Mouse (Mus musculus): Measurements from ENCODE around the gene Trim63. TPM values are rescaled to one million over a fixed set of nuclear protein-coding genes. Genes with fewer than 3 reads are reported as not detected.

The Trim63 gene
- polyA plus RNA-seq, 1 experiment, result 29.1 TPM

- H3ac ChIP-seq (ENCODE audit: control insufficient read depth, insufficient read length), result no peak overlapping the region
- no peak overlapping the region for H3K4me3 ChIP-seq
- H3K36me3 ChIP-seq (ENCODE audit: control insufficient read depth, insufficient read depth), result no peaks in the 10 kb centered on the region
- H3K27me3 ChIP-seq (ENCODE audit: control insufficient read depth, insufficient read depth, insufficient read length), result no peaks in the 10 kb centered on the region
- peak overlapping the region; percentile 50 for H3K4me2 ChIP-seq (ENCODE audit: low read depth)
- no peaks in the 10 kb centered on the region for H3K79me2 ChIP-seq (ENCODE audit: control insufficient read depth, insufficient read depth)
- TF ChIP-seq TCF3 (IDR thresholded peaks at IDR 0.05; ENCODE audit: insufficient read length, low read depth) (peak; percentile 55), MYOG (IDR thresholded peaks at IDR 0.05; ENCODE audit: control insufficient read depth in 1 of 3, insufficient read depth in 1 of 3, insufficient read length in 2 of 3, low read depth in 2 of 3) (peak; percentile 72 to 92 (median 88)), MYOD1 (IDR thresholded peaks at IDR 0.05; ENCODE audit: control insufficient read depth in 1 of 3, insufficient read length in 2 of 3, low read depth in 2 of 3) (peak; percentile 14 to 85 (median 72)), CEBPB (IDR thresholded peaks at IDR 0.05; ENCODE audit: insufficient read depth, poor library complexity, severe bottlenecking) (no peak)
These were observed 7.4 kb upstream of the Trim63 start for GRCm38 (mm10) chr4:134307367-134308072.

GRCm38 (mm10) chr4:134310106-134310505 lies 4.8 kb upstream of the Trim63 start:
- Histone ChIP-seq H3K36me3 (ENCODE audit: control insufficient read depth, insufficient read depth) (no peaks in the 10 kb centered on the region), H3K4me3 (no peak overlapping the region), H3K4me2 (ENCODE audit: low read depth) (no peak overlapping the region), H3K79me2 (ENCODE audit: control insufficient read depth, insufficient read depth) (no peaks in the 10 kb centered on the region), H3K27me3 (ENCODE audit: control insufficient read depth, insufficient read depth, insufficient read length) (no peaks in the 10 kb centered on the region), H3ac (ENCODE audit: control insufficient read depth, insufficient read length) (no peak overlapping the region)
- TF ChIP-seq USF1 (IDR thresholded peaks at IDR 0.05; ENCODE audit: low read depth), result no peak
- TF ChIP-seq MYOG (IDR thresholded peaks at IDR 0.05; ENCODE audit: control insufficient read depth in 1 of 3, insufficient read depth in 1 of 3, insufficient read length in 2 of 3, low read depth in 2 of 3), result no peak
- no peak for TF ChIP-seq TCF3 (IDR thresholded peaks at IDR 0.05; ENCODE audit: insufficient read length, low read depth)
- TF ChIP-seq POLR2AphosphoS2 (IDR thresholded peaks at IDR 0.05; ENCODE audit: insufficient read length, low read depth), result no peak
- no peak for TF ChIP-seq REST (IDR thresholded peaks at IDR 0.05; ENCODE audit: insufficient read depth, insufficient read length)
- no peak for TF ChIP-seq MYOD1 (IDR thresholded peaks at IDR 0.05; ENCODE audit: control insufficient read depth in 1 of 3, insufficient read length in 2 of 3, low read depth in 2 of 3)
- TF ChIP-seq E2F4 (IDR thresholded peaks at IDR 0.05; ENCODE audit: insufficient read depth), result no peak
- TF ChIP-seq SRF (IDR thresholded peaks at IDR 0.05; ENCODE audit: control insufficient read depth, insufficient read length, low read depth), result no peak
- TF ChIP-seq CEBPB (IDR thresholded peaks at IDR 0.05; ENCODE audit: insufficient read depth, poor library complexity, severe bottlenecking), result no peak
- no peak for TF ChIP-seq MAX (IDR thresholded peaks at IDR 0.05; ENCODE audit: low read depth)
- TF ChIP-seq POLR2A (IDR thresholded peaks at IDR 0.05; ENCODE audit: insufficient read length, low read depth), result no peak
- no peak for TF ChIP-seq TCF12 (IDR thresholded peaks at IDR 0.05; ENCODE audit: insufficient read depth, poor library complexity, severe bottlenecking)

GRCm38 (mm10) chr4:134310656-134311055 lies 4.3 kb upstream of the Trim63 start:
- H3K4me2 ChIP-seq (ENCODE audit: low read depth), result no peak overlapping the region
- no peaks in the 10 kb centered on the region for H3K27me3 ChIP-seq (ENCODE audit: control insufficient read depth, insufficient read depth, insufficient read length)
- TF ChIP-seq MYOD1 (IDR thresholded peaks at IDR 0.05; ENCODE audit: control insufficient read depth in 1 of 3, insufficient read length in 2 of 3, low read depth in 2 of 3) (no peak), TCF3 (IDR thresholded peaks at IDR 0.05; ENCODE audit: insufficient read length, low read depth) (no peak), REST (IDR thresholded peaks at IDR 0.05; ENCODE audit: insufficient read depth, insufficient read length) (no peak), POLR2A (IDR thresholded peaks at IDR 0.05; ENCODE audit: insufficient read length, low read depth) (no peak), USF1 (IDR thresholded peaks at IDR 0.05; ENCODE audit: low read depth) (no peak), E2F4 (IDR thresholded peaks at IDR 0.05; ENCODE audit: insufficient read depth) (no peak), MYOG (IDR thresholded peaks at IDR 0.05; ENCODE audit: control insufficient read depth in 1 of 3, insufficient read depth in 1 of 3, insufficient read length in 2 of 3, low read depth in 2 of 3) (no peak), MAX (IDR thresholded peaks at IDR 0.05; ENCODE audit: low read depth) (no peak), SRF (IDR thresholded peaks at IDR 0.05; ENCODE audit: control insufficient read depth, insufficient read length, low read depth) (no peak), TCF12 (IDR thresholded peaks at IDR 0.05; ENCODE audit: insufficient read depth, poor library complexity, severe bottlenecking) (no peak), POLR2AphosphoS2 (IDR thresholded peaks at IDR 0.05; ENCODE audit: insufficient read length, low read depth) (no peak), CEBPB (IDR thresholded peaks at IDR 0.05; ENCODE audit: insufficient read depth, poor library complexity, severe bottlenecking) (no peak)
- no peak overlapping the region for H3ac ChIP-seq (ENCODE audit: control insufficient read depth, insufficient read length)
- no peaks in the 10 kb centered on the region for H3K79me2 ChIP-seq (ENCODE audit: control insufficient read depth, insufficient read depth)
- H3K4me3 ChIP-seq, result no peak overlapping the region
- no peaks in the 10 kb centered on the region for H3K36me3 ChIP-seq (ENCODE audit: control insufficient read depth, insufficient read depth)

- Histone ChIP-seq H3K79me2 (ENCODE audit: control insufficient read depth, insufficient read depth) (peaks cover 6% of the 10 kb centered on the region), H3K36me3 (ENCODE audit: control insufficient read depth, insufficient read depth) (no peaks in the 10 kb centered on the region), H3K4me2 (ENCODE audit: low read depth) (no peak overlapping the region), H3K27me3 (ENCODE audit: control insufficient read depth, insufficient read depth, insufficient read length) (no peaks in the 10 kb centered on the region), H3ac (ENCODE audit: control insufficient read depth, insufficient read length) (no peak overlapping the region), H3K4me3 (no peak overlapping the region)
- no peak for TF ChIP-seq SRF (IDR thresholded peaks at IDR 0.05; ENCODE audit: control insufficient read depth, insufficient read length, low read depth)
- no peak for TF ChIP-seq TCF12 (IDR thresholded peaks at IDR 0.05; ENCODE audit: insufficient read depth, poor library complexity, severe bottlenecking)
- TF ChIP-seq MYOD1 (IDR thresholded peaks at IDR 0.05; ENCODE audit: control insufficient read depth in 1 of 3, insufficient read length in 2 of 3, low read depth in 2 of 3), result peak in 1 of 3 experiments; percentile 17
- peak in 1 of 3 experiments; percentile 4 for TF ChIP-seq MYOG (IDR thresholded peaks at IDR 0.05; ENCODE audit: control insufficient read depth in 1 of 3, insufficient read depth in 1 of 3, insufficient read length in 2 of 3, low read depth in 2 of 3)
- TF ChIP-seq USF1 (IDR thresholded peaks at IDR 0.05; ENCODE audit: low read depth), result no peak
- TF ChIP-seq TCF3 (IDR thresholded peaks at IDR 0.05; ENCODE audit: insufficient read length, low read depth), result no peak
- no peak for TF ChIP-seq REST (IDR thresholded peaks at IDR 0.05; ENCODE audit: insufficient read depth, insufficient read length)
These were observed 3.1 kb upstream of the Trim63 start for GRCm38 (mm10) chr4:134311784-134312183.
